Mouse (Mus musculus) activated CD4-positive, CD25-positive, alpha-beta regulatory T cell (primary cell): ENCODE results near the gene Ttll9. TPM values are rescaled to one million over a fixed set of nuclear protein-coding genes. Genes with fewer than 3 reads are reported as not detected.

Source experiments
- polyA plus RNA-seq, 2 experiments: library from polyadenylated mRNA; unstranded; fragments of 100-300 nt; shearing (Covaris generic); gene quantifications; one replicate each; pipeline ENCODE4 v1.2.1; 2017

Gene Ttll9
- polyA plus RNA-seq: 1 to 10 TPM in 1 of 2 experiments, under 1 TPM in 1; 0.47 to 1.5 TPM

GRCm38 (mm10) chr2:152962091-152962793 is at the start of gene Ttll9:
Ttll9 (plus strand) TSS chr2:152962485.

GRCm38 (mm10) chr2:152933048-152933447 is 29.2 kb upstream of the Ttll9 start, which contains the start of gene Foxs1:
Foxs1 (minus strand) TSS chr2:152933208.

GRCm38 (mm10) chr2:152951065-152951849 is 11.0 kb upstream of the Ttll9 start, which contains the start of gene Dusp15:
Dusp15 (minus strand) TSS chr2:152951698.

GRCm38 (mm10) chr2:153014758-153015593 is 52.7 kb downstream of the Ttll9 start, which contains the start of gene Pdrg1:
Pdrg1 (minus strand) TSS chr2:153015427.

GRCm38 (mm10) chr2:153031126-153032082 is 69.1 kb downstream of the Ttll9 start, which contains the start of gene Xkr7:
Xkr7 (plus strand) TSS chr2:153031852.

Other genes with a start within 250 kb of the Ttll9 start
- 1 to 10 TPM in 1 of 2 experiments, not detected in 1; 1.3 TPM for gene Id1, start 226.2 kb upstream of the Ttll9 start, polyA plus RNA-seq
- gene Cox4i2, start 208.3 kb upstream of the Ttll9 start, polyA plus RNA-seq: under 1 TPM in 1 of 2 experiments, not detected in 1; 0.97 TPM
- 10 to 100 TPM; 53.8 to 70.8 TPM for gene Bcl2l1, start 130.8 kb upstream of the Ttll9 start, polyA plus RNA-seq
- 10 to 100 TPM; 12.5 to 18.7 TPM for gene Tpx2, start 114.5 kb upstream of the Ttll9 start, polyA plus RNA-seq
- not detected for gene Mylk2, start 51.1 kb upstream of the Ttll9 start, polyA plus RNA-seq
- not detected for gene Foxs1, start 29.3 kb upstream of the Ttll9 start, polyA plus RNA-seq
- not detected for gene Dusp15, start 10.8 kb upstream of the Ttll9 start, polyA plus RNA-seq
- gene Pdrg1, start 52.9 kb downstream of the Ttll9 start, polyA plus RNA-seq: 100 to 1,000 TPM; 125 to 167 TPM
- not detected for gene Xkr7, start 69.4 kb downstream of the Ttll9 start, polyA plus RNA-seq
- gene Ccm2l, start 103.5 kb downstream of the Ttll9 start, polyA plus RNA-seq: not detected
- gene Hck, start 146.0 kb downstream of the Ttll9 start, polyA plus RNA-seq: 1 to 10 TPM in 1 of 2 experiments, under 1 TPM in 1; 0.66 to 2.5 TPM
- 10 to 100 TPM; 38.1 to 51.4 TPM for gene Tm9sf4, start 198.8 kb downstream of the Ttll9 start, polyA plus RNA-seq